8 mouse cellular contexts compared by ENCODE assay signal in genomic region chr7:25296945-25297453, GRCm38 (mm10). TPM values are rescaled to one million over a fixed set of nuclear protein-coding genes. Genes with fewer than 3 reads are reported as not detected.
DNase-seq lines count a peak whose midpoint lies in the region; ATAC-seq lines count a peak whose summit lies in the region.

No protein-coding gene starts in this region.

- peak overlapping the region; percentile 72 for H3K4me2 ChIP-seq in hindbrain, embryonic 12.5 days (replicated peaks)

- H3K9ac ChIP-seq in hindbrain, embryonic 12.5 days = peak overlapping the region; percentile 94

- no peaks in the 10 kb centered on the region for H3K9me3 ChIP-seq in hindbrain, embryonic 12.5 days (replicated peaks)

- peaks cover 30% of the 10 kb centered on the region for H3K4me1 ChIP-seq in hindbrain, embryonic 12.5 days

- peak; percentile 52 for DNase-seq in adrenal gland, postnatal 14 days
- DNase-seq in adrenal gland, adult 2 months = no peak
- DNase-seq in urinary bladder, postnatal 25 days (ENCODE audit: low spot score) = peak; percentile 40
- no peak for DNase-seq in urinary bladder, postnatal 4 days (ENCODE audit: low spot score in 2 of 2)
- DNase-seq in lung, postnatal 10 days = peak; percentile 53
- DNase-seq in splenic B cell, adult 2 months (ENCODE audit: low read depth, low spot score) = peak; percentile 48
- DNase-seq in layer of hippocampus, adult 11-12 months (ENCODE audit: low spot score) = no peak

- WGBS in hindbrain, embryonic 12.5 days = 2% methylated on average over 21 of the region's 21 CpGs

- peak overlapping the region; percentile 86 for H3K4me3 ChIP-seq in hindbrain, embryonic 12.5 days

- H3K27ac ChIP-seq in hindbrain, embryonic 12.5 days = peak overlapping the region; percentile 99

- H3K27me3 ChIP-seq in hindbrain, embryonic 12.5 days = no peaks in the 10 kb centered on the region
- no peaks in the 10 kb centered on the region for H3K27me3 ChIP-seq in splenic B cell, adult 2 months (ENCODE audit: control insufficient read depth, insufficient read depth, low read length, poor library complexity, severe bottlenecking)

- ATAC-seq in hindbrain, embryonic 12.5 days (ENCODE audit: low FRiP score) = no peak; the same call in 1 of the 2 replicates

- H3K36me3 ChIP-seq in hindbrain, embryonic 12.5 days = peaks cover 37% of the 10 kb centered on the region
- no peaks in the 10 kb centered on the region for H3K36me3 ChIP-seq in splenic B cell, adult 2 months (ENCODE audit: control insufficient read depth, insufficient read depth, low read length, poor library complexity, severe bottlenecking)

RNA-seq across cellular contexts. Expression of gene Pafah1b3, which starts 0.8 kb away (rescaled TPM):
- 31.5 and 33.7 TPM in 2 replicates for total RNA-seq in adrenal gland, postnatal 14 days (2021)
- 10 to 100 TPM; 33.4 to 33.8 TPM for total RNA-seq in adrenal gland, adult 2 months (2021)
- polyA plus RNA-seq in adrenal gland, adult 2 months (2012; rRNA removed) = 29.4 and 35.9 TPM in 2 replicates
- polyA plus RNA-seq in hindbrain, embryonic 12.5 days (2016; fragmentation: Nextera tagmentation; extraction: Ambion mirVana) = 391 and 405 TPM in 2 replicates

RNA-seq across cellular contexts. Expression of gene Prr19, which starts 4.2 kb away (rescaled TPM):
- not detected in 2 replicates for total RNA-seq in adrenal gland, postnatal 14 days (2021)
- not detected for total RNA-seq in adrenal gland, adult 2 months (2021)
- not detected in 2 replicates for polyA plus RNA-seq in adrenal gland, adult 2 months (2012; rRNA removed)
- 0.87 and 1.1 TPM in 2 replicates for polyA plus RNA-seq in hindbrain, embryonic 12.5 days (2016; fragmentation: Nextera tagmentation; extraction: Ambion mirVana)

RNA-seq across cellular contexts. Expression of gene Tmem145, which starts 8.9 kb away (rescaled TPM):
- 1.4 and 3.2 TPM in 2 replicates for total RNA-seq in adrenal gland, postnatal 14 days (2021)
- total RNA-seq in adrenal gland, adult 2 months (2021) = 1 to 10 TPM; 1.9 to 2.2 TPM
- polyA plus RNA-seq in adrenal gland, adult 2 months (2012; rRNA removed) = 8.3 and 9.3 TPM in 2 replicates
- 24.3 and 25.9 TPM in 2 replicates for polyA plus RNA-seq in hindbrain, embryonic 12.5 days (2016; fragmentation: Nextera tagmentation; extraction: Ambion mirVana)

RNA-seq across cellular contexts. Expression of gene Megf8, which starts 20.0 kb away (rescaled TPM):
- 39.1 and 39.7 TPM in 2 replicates for total RNA-seq in adrenal gland, postnatal 14 days (2021)
- total RNA-seq in adrenal gland, adult 2 months (2021) = 10 to 100 TPM; 37.1 to 41.5 TPM
- polyA plus RNA-seq in adrenal gland, adult 2 months (2012; rRNA removed) = 102 and 106 TPM in 2 replicates
- polyA plus RNA-seq in hindbrain, embryonic 12.5 days (2016; fragmentation: Nextera tagmentation; extraction: Ambion mirVana) = 20.9 and 23.0 TPM in 2 replicates

RNA-seq across cellular contexts. Expression of gene Cic, which starts 29.5 kb away (rescaled TPM):
- total RNA-seq in adrenal gland, postnatal 14 days (2021) = 115 and 127 TPM in 2 replicates
- 100 to 1,000 TPM; 102 to 108 TPM for total RNA-seq in adrenal gland, adult 2 months (2021)
- 111 and 123 TPM in 2 replicates for polyA plus RNA-seq in adrenal gland, adult 2 months (2012; rRNA removed)
- 41.1 and 42.4 TPM in 2 replicates for polyA plus RNA-seq in hindbrain, embryonic 12.5 days (2016; fragmentation: Nextera tagmentation; extraction: Ambion mirVana)

Comparison
In these comparisons a context has a peak if more than half of its experiments do, and no peak if none do; other contexts are left out.
1. DNase-seq: peak in adrenal gland, postnatal 14 days (single experiment), urinary bladder, postnatal 25 days (single experiment), lung, postnatal 10 days (single experiment) and splenic B cell, adult 2 months (single experiment); none in adrenal gland, adult 2 months (single experiment), urinary bladder, postnatal 4 days (0 of 2) and layer of hippocampus, adult 11-12 months (single experiment).